Mouse (Mus musculus) embryonic facial prominence, embryonic 15.5 days (tissue): ENCODE data around the gene Acox1. TPM values are rescaled to one million over a fixed set of nuclear protein-coding genes. Genes with fewer than 3 reads are reported as not detected.

Experiments
- ATAC-seq: fragments of 200-750 bp; cut with Nextera tagmentation; 2 replicates; pipeline ENCODE4 v1.8.0; 2017; ENCODE audit warnings: low read depth, moderate TSS enrichment; ENCODE audit not compliant: insufficient number of reproducible peaks, low FRiP score, low TSS enrichment
- H3K27ac ChIP-seq: fragments of 300-500 bp; sonication (generic); replicated peaks from 2 replicates; pipeline ENCODE4 v1.5.1; 2015; ENCODE audit warnings: mild to moderate bottlenecking, inconsistent platforms
- H3K27me3 ChIP-seq: fragments of 300-500 bp; sonication (generic); 2 replicates; pipeline ENCODE4 v1.6.1; 2015; ENCODE audit warnings: inconsistent platforms
- H3K36me3 ChIP-seq: fragments of 300-500 bp; sonication (generic); 2 replicates; pipeline ENCODE4 v1.6.1; 2015; ENCODE audit warnings: mild to moderate bottlenecking, inconsistent platforms
- H3K4me1 ChIP-seq: fragments of 300-500 bp; sonication (generic); 2 replicates; pipeline ENCODE4 v1.6.1; 2015; ENCODE audit warnings: inconsistent platforms
- H3K4me2 ChIP-seq: fragments of 300-500 bp; sonication (generic); replicated peaks from 2 replicates; pipeline ENCODE4 v1.6.1; 2015; ENCODE audit warnings: mild to moderate bottlenecking, inconsistent platforms
- H3K4me3 ChIP-seq: fragments of 300-500 bp; sonication (generic); replicated peaks from 2 replicates; pipeline ENCODE4 v1.5.1; 2015; ENCODE audit warnings: mild to moderate bottlenecking, inconsistent platforms
- H3K9ac ChIP-seq: fragments of 300-500 bp; sonication (generic); 2 replicates; pipeline ENCODE4 v1.6.1; 2015; ENCODE audit warnings: inconsistent platforms
- H3K9me3 ChIP-seq: fragments of 300-500 bp; sonication (generic); replicated peaks from 2 replicates; pipeline ENCODE4 v1.6.1; 2016; ENCODE audit warnings: inconsistent platforms
- WGBS: fragments of 180-500 bp; shearing (Covaris S2); methylation state at CpG from one replicate; pipeline ENCODE4 v1.1.7; 2015; 5-methylcytosine and 5-hydroxymethylcytosine counted together
- polyA plus RNA-seq: library from polyadenylated mRNA; unstranded; fragments of >200 nt; fragmentation: Nextera tagmentation; extraction: Ambion mirVana; gene quantifications from 2 replicates; pipeline ENCODE4 v1.2.1, GENCODE M21; 2015

The Acox1 gene
- polyA plus RNA-seq, 1 experiment from 2014 or later: 29.1 TPM

DNA sequence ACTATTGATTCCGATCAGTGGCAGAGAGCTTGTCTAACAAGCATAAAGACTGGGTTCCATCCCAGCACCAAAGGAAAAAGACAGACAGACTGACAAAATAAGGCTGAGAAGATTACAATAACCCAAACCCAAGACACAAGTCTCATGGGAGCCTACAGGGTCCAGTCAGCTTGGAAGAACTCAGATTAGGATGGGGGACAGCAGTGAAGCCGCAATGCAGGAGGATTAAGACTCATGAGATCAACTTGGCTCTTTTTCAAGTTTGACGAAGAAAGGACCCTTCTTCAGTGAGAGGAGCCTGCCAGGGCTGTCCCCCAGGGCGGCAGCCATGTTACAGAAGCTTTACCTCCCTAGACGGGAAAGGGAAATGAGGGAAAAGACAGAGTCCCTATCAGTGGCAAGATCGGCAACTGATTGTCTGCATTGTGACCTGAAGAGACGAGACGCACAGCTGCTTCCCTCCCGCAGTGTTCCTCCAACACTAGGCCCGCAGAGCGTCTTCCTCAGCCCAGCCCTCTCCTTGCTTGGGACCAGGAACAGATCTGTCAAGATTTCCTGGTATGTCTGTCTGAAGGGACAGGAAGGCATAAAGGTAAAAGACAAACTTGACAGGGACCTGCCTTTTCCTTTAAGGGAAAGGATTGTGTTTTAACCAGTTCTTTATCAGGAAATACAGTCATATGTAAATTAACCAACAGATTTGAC lies 11.5 kb downstream of the Acox1 start:
- WGBS: 37% methylated on average over 11 of the region's 11 CpGs
- H3K36me3 ChIP-seq: peaks cover 60% of the 10 kb centered on the region

DNA sequence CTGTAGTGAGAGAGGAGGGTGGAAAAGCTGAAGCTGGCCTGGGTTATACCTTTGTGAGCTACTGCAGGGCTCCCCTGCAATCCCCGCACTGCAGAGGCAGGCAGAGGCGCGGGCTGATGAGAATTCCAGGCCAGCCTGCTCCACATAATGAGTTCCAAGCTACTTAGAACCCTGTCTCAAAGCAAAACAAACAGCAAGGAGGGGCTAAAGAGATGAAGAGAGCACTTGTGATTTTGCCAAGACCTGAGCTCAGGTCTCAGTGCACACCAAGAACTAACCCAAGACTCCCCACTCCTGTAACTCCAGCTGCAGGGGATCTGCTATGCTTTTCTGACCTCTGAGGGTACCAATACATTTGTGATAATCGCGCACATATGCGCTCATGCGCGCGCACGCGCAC lies 12.5 kb downstream of the Acox1 start:
- H3K9me3 ChIP-seq: no peaks in the 10 kb centered on the region
- peak overlapping the region; percentile 72 for H3K27ac ChIP-seq
- no peak for ATAC-seq
- H3K4me2 ChIP-seq: no peak overlapping the region
- 49% methylated on average over 11 of the region's 11 CpGs for WGBS
- H3K36me3 ChIP-seq: peaks cover 64% of the 10 kb centered on the region
- H3K4me3 ChIP-seq: no peak overlapping the region
- no peak overlapping the region for H3K9ac ChIP-seq
- peaks cover 17% of the 10 kb centered on the region for H3K4me1 ChIP-seq
- no peaks in the 10 kb centered on the region for H3K27me3 ChIP-seq

More for the DNA sequence above, 11.5 kb downstream of the Acox1 start:
- H3K27me3 ChIP-seq: no peaks in the 10 kb centered on the region
- H3K9ac ChIP-seq: no peak overlapping the region
- 0 out of 2 replicates have a peak overlapping the region, but pooled peaks have one; percentile 0 for H3K27ac ChIP-seq
- peaks cover 17% of the 10 kb centered on the region for H3K4me1 ChIP-seq
- no peak overlapping the region for H3K4me3 ChIP-seq
- no peak for ATAC-seq
- no peaks in the 10 kb centered on the region for H3K9me3 ChIP-seq
- no peak overlapping the region for H3K4me2 ChIP-seq

DNA sequence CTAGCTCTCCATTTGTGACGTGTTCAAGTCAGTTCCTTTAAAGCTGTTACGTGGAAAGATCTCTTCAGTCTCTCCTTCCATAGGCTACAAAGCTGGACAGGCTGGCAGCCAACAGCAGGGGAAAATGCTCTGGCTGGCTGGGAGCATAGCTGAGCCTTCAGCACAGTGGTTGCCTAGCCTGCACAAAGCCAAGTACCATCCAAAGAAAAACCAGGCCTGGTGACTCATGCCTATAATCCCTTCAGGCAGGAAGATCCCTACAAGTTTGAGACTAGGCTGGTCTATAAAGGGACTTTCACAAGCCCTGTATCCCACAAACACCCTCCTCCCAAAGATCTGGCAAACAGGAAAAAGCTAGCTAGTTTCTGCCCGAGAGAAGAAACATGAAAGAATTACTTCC lies 13.0 kb downstream of the Acox1 start:
- Histone ChIP-seq H3K4me2 (no peak overlapping the region), H3K9me3 (no peaks in the 10 kb centered on the region), H3K9ac (no peak overlapping the region), H3K36me3 (peaks cover 60% of the 10 kb centered on the region), H3K4me3 (no peak overlapping the region), H3K4me1 (peaks cover 17% of the 10 kb centered on the region), H3K27me3 (no peaks in the 10 kb centered on the region), H3K27ac (peak overlapping the region; percentile 72)
- no peak; the same call in 1 of the 2 replicates for ATAC-seq
- 62% methylated on average over 3 of the region's 3 CpGs for WGBS

DNA sequence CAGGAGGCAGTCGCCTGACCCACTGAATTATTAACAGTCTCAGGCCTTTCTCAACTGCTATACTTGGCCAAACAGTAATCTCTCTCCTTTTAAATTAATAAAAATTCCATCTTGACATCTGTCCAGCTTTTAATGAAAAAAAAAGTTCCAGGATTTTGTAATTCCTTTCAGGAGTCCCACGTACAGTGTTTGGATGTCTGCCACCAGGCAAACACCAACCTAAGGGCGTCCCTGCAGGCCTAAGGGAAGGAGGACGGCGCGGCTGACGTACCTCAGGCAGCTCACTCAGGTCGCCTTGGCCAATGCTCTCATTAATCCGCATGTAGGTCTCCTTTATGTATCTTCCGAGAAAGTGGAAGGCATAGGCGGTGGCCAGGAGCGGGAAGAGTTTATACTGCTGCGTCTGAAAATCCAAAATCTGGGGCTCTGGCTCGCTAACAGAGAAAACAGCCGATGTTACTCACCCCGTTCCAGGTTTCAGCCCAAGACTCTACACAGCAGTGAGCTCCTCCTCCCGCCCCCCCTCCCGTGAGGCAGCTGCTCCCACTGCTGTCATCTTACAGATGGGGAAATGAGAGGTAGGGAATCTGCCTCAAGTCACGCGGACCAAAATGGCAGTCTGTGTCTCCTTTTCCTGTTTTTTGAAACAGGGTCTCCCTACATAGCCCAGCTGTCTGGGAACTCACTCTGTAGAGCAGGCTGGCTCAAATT lies 20.3 kb downstream of the Acox1 start:
- ATAC-seq: no peak
- H3K36me3 ChIP-seq: peaks cover 82% of the 10 kb centered on the region
- no peak overlapping the region for H3K4me3 ChIP-seq
- no peaks in the 10 kb centered on the region for H3K4me1 ChIP-seq
- no peak overlapping the region for H3K27ac ChIP-seq
- no peak overlapping the region for H3K9ac ChIP-seq
- no peaks in the 10 kb centered on the region for H3K9me3 ChIP-seq
- no peaks in the 10 kb centered on the region for H3K27me3 ChIP-seq
- 85% methylated on average over 20 of the region's 20 CpGs for WGBS
- H3K4me2 ChIP-seq: no peak overlapping the region

- no peak overlapping the region for H3K9ac ChIP-seq
- ATAC-seq: no peak
- H3K4me3 ChIP-seq: no peak overlapping the region
- H3K27ac ChIP-seq: no peak overlapping the region
- H3K9me3 ChIP-seq: no peaks in the 10 kb centered on the region
- WGBS: 82% methylated on average over 7 of the region's 7 CpGs
- H3K4me1 ChIP-seq: no peaks in the 10 kb centered on the region
- peaks cover 88% of the 10 kb centered on the region for H3K36me3 ChIP-seq
- H3K27me3 ChIP-seq: no peaks in the 10 kb centered on the region
- no peak overlapping the region for H3K4me2 ChIP-seq
These were observed 22.8 kb downstream of the Acox1 start for GRCm38 (mm10) chr11:116176010-116176409.

DNA sequence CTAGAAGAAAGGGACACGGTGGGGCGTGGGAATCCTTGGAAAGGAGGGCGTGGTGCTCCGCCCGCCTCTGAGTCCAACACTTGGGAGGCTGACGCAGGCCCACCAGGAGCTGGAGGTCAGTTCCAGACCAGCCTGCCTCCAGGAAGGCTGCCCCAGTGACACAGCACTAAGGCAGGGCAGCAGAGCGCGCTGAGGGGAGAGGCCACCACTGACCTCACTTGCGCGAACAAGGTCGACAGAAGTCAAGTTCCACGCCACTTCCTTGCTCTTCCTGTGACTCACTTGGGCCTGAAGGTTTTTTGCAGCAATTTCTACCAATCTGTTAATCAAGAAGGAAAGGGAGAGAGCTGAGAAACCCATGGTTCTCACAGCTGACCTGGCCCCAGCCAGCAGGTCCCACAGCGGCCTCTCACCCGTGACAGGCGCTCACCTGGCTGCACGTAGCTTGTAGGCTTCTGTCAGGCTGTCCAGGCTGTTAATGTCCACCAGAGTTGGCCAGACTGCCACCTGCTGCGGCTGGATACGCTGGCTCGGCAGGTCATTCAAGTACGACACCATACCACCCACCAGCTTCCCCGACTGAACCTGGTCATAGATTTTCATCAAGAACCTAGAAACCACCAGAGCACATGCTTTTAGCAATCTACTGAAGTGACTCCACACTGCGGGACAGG lies 23.9 kb downstream of the Acox1 start:
- Histone ChIP-seq H3K9me3 (no peaks in the 10 kb centered on the region), H3K36me3 (peaks cover 78% of the 10 kb centered on the region), H3K4me1 (no peaks in the 10 kb centered on the region), H3K27me3 (no peaks in the 10 kb centered on the region), H3K4me2 (no peak overlapping the region), H3K27ac (no peak overlapping the region), H3K9ac (no peak overlapping the region), H3K4me3 (no peak overlapping the region)
- 92% methylated on average over 22 of the region's 22 CpGs for WGBS
- ATAC-seq: no peak

- no peak for ATAC-seq
- Histone ChIP-seq H3K4me1 (peaks cover 2% of the 10 kb centered on the region), H3K4me3 (no peak overlapping the region), H3K27ac (no peak overlapping the region), H3K36me3 (peaks cover 51% of the 10 kb centered on the region), H3K9me3 (no peaks in the 10 kb centered on the region), H3K4me2 (no peak overlapping the region), H3K9ac (no peak overlapping the region), H3K27me3 (no peaks in the 10 kb centered on the region)
- 82% methylated on average over 2 of the region's 2 CpGs for WGBS
These were observed 26.9 kb downstream of the Acox1 start for GRCm38 (mm10) chr11:116171959-116172358.

DNA sequence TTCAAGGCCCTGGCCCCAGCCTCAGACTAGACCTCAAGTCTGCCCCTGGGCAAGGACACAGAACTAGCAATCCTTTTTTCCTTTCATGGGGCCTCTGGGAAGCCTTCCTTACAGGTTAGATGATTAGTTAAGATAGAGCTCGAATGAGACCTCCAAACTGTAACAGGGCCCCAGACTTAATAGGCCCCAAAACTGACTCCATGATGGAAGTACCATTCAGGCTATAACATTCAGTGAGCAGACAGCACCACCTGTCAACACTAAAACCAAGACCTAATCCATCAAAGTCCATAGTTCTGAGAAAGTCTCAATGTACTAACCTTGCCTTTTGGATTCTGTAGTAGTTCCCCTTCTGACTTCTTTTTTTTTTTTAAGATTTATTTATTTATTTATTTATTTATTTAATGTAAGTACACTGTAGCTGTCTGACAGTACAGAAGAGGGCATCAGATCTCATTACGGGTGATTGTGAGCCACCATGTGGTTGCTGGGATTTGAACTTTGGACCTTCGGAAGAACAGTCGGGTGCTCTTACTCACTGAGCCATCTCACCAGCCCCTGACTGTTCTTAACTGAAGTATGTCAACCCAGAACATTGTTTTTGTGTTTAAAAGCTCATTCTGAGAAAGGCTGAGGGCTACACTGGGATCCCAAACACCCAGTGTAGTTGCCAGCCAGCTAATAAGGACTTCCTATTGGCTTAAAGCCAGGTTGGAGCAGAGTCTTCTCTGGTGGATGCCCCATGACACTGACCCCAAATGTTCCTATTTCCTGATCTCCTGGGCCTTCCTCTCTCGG lies 28.6 kb downstream of the Acox1 start:
- ATAC-seq: no peak
- Histone ChIP-seq H3K36me3 (peaks cover 47% of the 10 kb centered on the region), H3K4me3 (no peak overlapping the region), H3K4me1 (peaks cover 12% of the 10 kb centered on the region), H3K9ac (no peak overlapping the region), H3K4me2 (no peak overlapping the region), H3K27me3 (no peaks in the 10 kb centered on the region), H3K27ac (no peak overlapping the region), H3K9me3 (no peaks in the 10 kb centered on the region)
- WGBS: 84% methylated on average over 5 of the region's 5 CpGs

DNA sequence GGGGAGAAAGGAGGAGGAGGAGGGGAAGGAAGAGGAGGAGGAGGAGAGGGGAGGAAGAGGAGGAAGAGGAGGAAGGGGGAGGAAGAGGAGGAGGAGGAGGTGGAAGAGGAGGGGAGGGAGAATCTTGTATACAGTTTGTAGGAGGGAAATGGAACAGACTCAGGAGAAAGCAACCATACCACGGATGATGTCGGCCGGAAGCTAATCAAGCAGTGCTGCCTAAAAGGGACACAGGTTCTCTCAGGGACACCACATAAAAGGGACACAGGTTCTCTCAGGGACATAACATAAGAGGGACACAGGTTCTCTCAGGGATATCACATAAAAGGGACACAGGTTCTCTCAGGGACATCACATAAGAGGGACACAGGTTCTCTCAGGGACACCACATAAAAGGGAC lies 29.6 kb downstream of the Acox1 start:
- WGBS: 72% methylated on average over 3 of the region's 3 CpGs
- Histone ChIP-seq H3K4me2 (no peak overlapping the region), H3K9ac (no peak overlapping the region), H3K4me1 (peaks cover 12% of the 10 kb centered on the region), H3K27ac (no peak overlapping the region), H3K27me3 (no peaks in the 10 kb centered on the region), H3K36me3 (peaks cover 41% of the 10 kb centered on the region), H3K9me3 (no peaks in the 10 kb centered on the region), H3K4me3 (no peak overlapping the region)
- no peak for ATAC-seq

DNA sequence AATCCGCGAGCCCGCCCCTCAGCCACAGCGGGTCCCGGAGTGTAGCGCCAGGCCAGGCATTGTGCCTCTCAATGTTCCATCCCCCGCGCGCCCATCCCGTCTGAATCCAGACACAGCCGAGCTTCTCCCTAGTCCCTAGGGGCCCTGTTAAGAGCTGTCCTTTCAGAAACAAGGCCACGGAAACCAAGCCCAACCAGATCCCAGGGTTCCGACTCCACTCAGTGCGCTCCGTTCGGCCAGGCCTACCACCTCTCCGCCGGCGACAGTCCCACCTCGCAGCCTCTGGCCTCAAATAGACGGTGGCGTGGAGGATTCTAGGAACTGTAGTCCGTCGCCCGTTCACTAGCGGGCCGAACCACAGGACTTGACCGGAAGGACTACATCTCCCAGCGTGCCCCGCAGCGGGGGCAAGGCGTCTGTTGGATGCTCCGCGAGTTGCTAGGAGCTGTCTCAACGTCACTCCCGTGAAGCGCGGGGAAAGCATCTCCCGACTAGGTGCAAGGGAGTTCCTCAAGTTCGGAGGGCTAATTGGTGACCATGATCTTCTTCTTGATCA lies 30.9 kb downstream of the Acox1 start, which contains the start of gene Fbf1:
Gene Fbf1 (minus strand): TSS at position 283 of the 556 bp plus-strand sequence.
- H3K36me3 ChIP-seq: peaks cover 37% of the 10 kb centered on the region
- peak within 1 kb of the TSS; percentile 70 for H3K4me2 ChIP-seq
- H3K9me3 ChIP-seq: no peaks in the 10 kb centered on the region
- H3K27me3 ChIP-seq: no peaks in the 10 kb centered on the region
- peak; percentile 97 for ATAC-seq
- peaks cover 12% of the 10 kb centered on the region for H3K4me1 ChIP-seq
- under 1% methylated on average over 40 of the region's 40 CpGs for WGBS
- peak within 1 kb of the TSS; percentile 95 for H3K27ac ChIP-seq
- peak within 1 kb of the TSS; percentile 74 for H3K9ac ChIP-seq
- H3K4me3 ChIP-seq: peak within 1 kb of the TSS; percentile 79
